Mouse (Mus musculus) Patski (cell line): Measurements from ENCODE around the gene Tcerg1l. TPM values are rescaled to one million over a fixed set of nuclear protein-coding genes. Genes with fewer than 3 reads are reported as not detected.

Source experiments
- ATAC-seq: fragments of 100-300 bp; one replicate; pipeline ENCODE4 v1.8.0; 2021
- CTCF ChIA-PET: fragments of 350-600 bp; sonication (Branson Sonifier 250); formaldehyde crosslinking; loops from one replicate; lab custom pipeline; 2022; ENCODE audit warnings: inconsistent platforms; lab: Charles Lee
- POLR2A ChIA-PET: fragments of 350-600 bp; sonication (Branson Sonifier 250); formaldehyde crosslinking; loops from one replicate; lab custom pipeline; 2022; ENCODE audit warnings: antibody characterized with exemption, inconsistent platforms; lab: Charles Lee
- DNase-seq: peaks from one replicate; pipeline ENCODE4 v3.0.0-alpha.2; 2011; ENCODE audit warnings: low read depth, low spot score
- H3K27me3 ChIP-seq: fragments of 371-371 bp; one replicate; pipeline ENCODE4 v1.5.1; 2021
- CTCF ChIP-seq: fragments of 100-300 bp; IDR thresholded peaks from one replicate; pipeline ENCODE4 v1.5.1; 2021
- in situ Hi-C: fragments of 300-500 bp; cut with MboI; formaldehyde crosslinking; loops from 3 replicates; pipeline ENCODE4 v1.11.1; 2018; ENCODE audit warnings: low pct_unique_long_range_greater_than_20kb, mixed read lengths
- polyA plus RNA-seq: library from polyadenylated mRNA; unstranded; gene quantifications from one replicate; pipeline ENCODE4 v1.2.3, GENCODE M21; 2021

The Tcerg1l gene
- polyA plus RNA-seq, 1 experiment from 2014 or later = 0.05 TPM

- in situ Hi-C loops = no loop called here
- CTCF ChIA-PET = no interaction called here
- DNase-seq (no peak), ATAC-seq (no peak)
- no peak for TF ChIP-seq CTCF
- H3K27me3 ChIP-seq = no peaks in the 10 kb centered on the region
- POLR2A ChIA-PET = no interaction called here
These were observed 32.0 kb downstream of the Tcerg1l start for GRCm38 (mm10) chr7:138365519-138365918.

GRCm38 (mm10) chr7:138357475-138357874 lies 40.1 kb downstream of the Tcerg1l start:
- no peak for TF ChIP-seq CTCF
- CTCF ChIA-PET = no interaction called here
- POLR2A ChIA-PET = no interaction called here
- no peak for ATAC-seq
- no peak for DNase-seq
- in situ Hi-C loops = no loop called here
- H3K27me3 ChIP-seq = no peaks in the 10 kb centered on the region

- H3K27me3 ChIP-seq = no peaks in the 10 kb centered on the region
- in situ Hi-C loops = no loop called here
- DNase-seq (no peak), ATAC-seq (no peak)
- TF ChIP-seq CTCF = no peak
- POLR2A ChIA-PET = no interaction called here
- CTCF ChIA-PET = no interaction called here
These were observed 40.7 kb downstream of the Tcerg1l start for GRCm38 (mm10) chr7:138356655-138357449.

- H3K27me3 ChIP-seq = no peaks in the 10 kb centered on the region
- no peak for TF ChIP-seq CTCF
- POLR2A ChIA-PET = no interaction called here
- in situ Hi-C loops = no loop called here
- DNase-seq (no peak), ATAC-seq (no peak)
- CTCF ChIA-PET = interaction anchor here (1.2 kb wide), 1 partner anchor 19 kb away, joined by 3 read pairs; no protein-coding TSS in a partner anchor
These were observed 52.1 kb downstream of the Tcerg1l start for GRCm38 (mm10) chr7:138345451-138345850.

GRCm38 (mm10) chr7:138338451-138338850 lies 59.1 kb downstream of the Tcerg1l start:
- no peak for TF ChIP-seq CTCF
- ChIA-PET CTCF (no interaction called here), POLR2A (no interaction called here)
- no peak for ATAC-seq
- H3K27me3 ChIP-seq = no peaks in the 10 kb centered on the region
- no peak for DNase-seq
- in situ Hi-C loops = no loop called here

- POLR2A ChIA-PET = no interaction called here
- no peak for TF ChIP-seq CTCF
- H3K27me3 ChIP-seq = no peaks in the 10 kb centered on the region
- in situ Hi-C loops = no loop called here
- CTCF ChIA-PET = no interaction called here
- DNase-seq (no peak), ATAC-seq (no peak)
These were observed 59.6 kb downstream of the Tcerg1l start for GRCm38 (mm10) chr7:138337946-138338345.

GRCm38 (mm10) chr7:138332504-138333168 lies 64.9 kb downstream of the Tcerg1l start:
- CTCF ChIA-PET = no interaction called here
- ATAC-seq = no peak

GRCm38 (mm10) chr7:138331266-138331665 lies 66.3 kb downstream of the Tcerg1l start:
- no peak for TF ChIP-seq CTCF
- in situ Hi-C loops = no loop called here
- no peaks in the 10 kb centered on the region for H3K27me3 ChIP-seq
- DNase-seq (no peak), ATAC-seq (no peak)
- ChIA-PET CTCF (no interaction called here), POLR2A (no interaction called here)

More at GRCm38 (mm10) chr7:138332504-138333168, 64.9 kb downstream of the Tcerg1l start:
- no peak for TF ChIP-seq CTCF
- H3K27me3 ChIP-seq = no peaks in the 10 kb centered on the region
- in situ Hi-C loops = no loop called here
- no peak for DNase-seq
- POLR2A ChIA-PET = no interaction called here

- TF ChIP-seq CTCF = no peak
- CTCF ChIA-PET = no interaction called here
- in situ Hi-C loops = no loop called here
- no peaks in the 10 kb centered on the region for H3K27me3 ChIP-seq
- DNase-seq (no peak), ATAC-seq (no peak)
- POLR2A ChIA-PET = no interaction called here
These were observed 68.9 kb downstream of the Tcerg1l start for GRCm38 (mm10) chr7:138328637-138329036.

GRCm38 (mm10) chr7:138326760-138327159 lies 70.8 kb downstream of the Tcerg1l start:
- ChIA-PET CTCF (no interaction called here), POLR2A (no interaction called here)
- peak; percentile 36 for ATAC-seq
- DNase-seq = no peak
- in situ Hi-C loops = no loop called here
- H3K27me3 ChIP-seq = no peaks in the 10 kb centered on the region
- TF ChIP-seq CTCF = no peak

GRCm38 (mm10) chr7:138313733-138314132 lies 83.8 kb downstream of the Tcerg1l start:
- no peak for TF ChIP-seq CTCF
- CTCF ChIA-PET = interaction anchor here (0.7 kb wide), 1 partner anchor 9 kb away, joined by 3 read pairs; no protein-coding TSS in a partner anchor
- no peak for ATAC-seq

More at GRCm38 (mm10) chr7:138313733-138314132, 83.8 kb downstream of the Tcerg1l start:
- H3K27me3 ChIP-seq = no peaks in the 10 kb centered on the region
- no peak for DNase-seq
- POLR2A ChIA-PET = no interaction called here
- in situ Hi-C loops = no loop called here
